Mouse (Mus musculus) T-helper 2 cell (primary cell): ENCODE results near the gene Fam169b.
"Not testable (repeated sequence)": the region's sequence is repeated elsewhere in the genome, so short reads cannot be mapped to it uniquely, and the experiment has no call there.

Experiments
- in situ Hi-C: fragments of 300-600 bp; cut with MboI, MseI; formaldehyde crosslinking; loops from one replicate; pipeline ENCODE4 v1.15.1; 2025; ENCODE audit warnings: high pct_unique_total_duplicates

Fam169b gene

DNA sequence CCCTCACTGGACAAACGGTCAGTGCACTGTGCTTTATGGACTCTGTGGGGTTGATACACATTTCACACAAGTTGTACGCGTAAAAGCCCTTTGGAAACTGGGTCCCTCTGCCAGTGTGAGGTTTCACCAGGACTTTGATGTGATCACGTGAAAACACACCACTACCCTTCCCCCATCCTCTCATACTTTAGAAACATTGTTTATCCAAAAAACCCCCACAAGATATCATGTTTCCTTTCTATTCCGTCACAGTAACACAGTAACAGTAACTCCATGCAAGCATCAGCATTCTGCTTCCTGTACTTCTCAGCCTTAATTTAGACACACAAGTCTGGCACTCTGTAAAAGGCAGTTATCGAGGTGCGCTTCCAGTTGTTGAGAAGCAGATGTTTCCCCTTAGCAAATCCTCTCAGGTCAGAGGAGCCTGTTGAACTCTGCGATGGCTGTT lies 12.2 kb downstream of the Fam169b start:
- in situ Hi-C loops: no loop called here

DNA sequence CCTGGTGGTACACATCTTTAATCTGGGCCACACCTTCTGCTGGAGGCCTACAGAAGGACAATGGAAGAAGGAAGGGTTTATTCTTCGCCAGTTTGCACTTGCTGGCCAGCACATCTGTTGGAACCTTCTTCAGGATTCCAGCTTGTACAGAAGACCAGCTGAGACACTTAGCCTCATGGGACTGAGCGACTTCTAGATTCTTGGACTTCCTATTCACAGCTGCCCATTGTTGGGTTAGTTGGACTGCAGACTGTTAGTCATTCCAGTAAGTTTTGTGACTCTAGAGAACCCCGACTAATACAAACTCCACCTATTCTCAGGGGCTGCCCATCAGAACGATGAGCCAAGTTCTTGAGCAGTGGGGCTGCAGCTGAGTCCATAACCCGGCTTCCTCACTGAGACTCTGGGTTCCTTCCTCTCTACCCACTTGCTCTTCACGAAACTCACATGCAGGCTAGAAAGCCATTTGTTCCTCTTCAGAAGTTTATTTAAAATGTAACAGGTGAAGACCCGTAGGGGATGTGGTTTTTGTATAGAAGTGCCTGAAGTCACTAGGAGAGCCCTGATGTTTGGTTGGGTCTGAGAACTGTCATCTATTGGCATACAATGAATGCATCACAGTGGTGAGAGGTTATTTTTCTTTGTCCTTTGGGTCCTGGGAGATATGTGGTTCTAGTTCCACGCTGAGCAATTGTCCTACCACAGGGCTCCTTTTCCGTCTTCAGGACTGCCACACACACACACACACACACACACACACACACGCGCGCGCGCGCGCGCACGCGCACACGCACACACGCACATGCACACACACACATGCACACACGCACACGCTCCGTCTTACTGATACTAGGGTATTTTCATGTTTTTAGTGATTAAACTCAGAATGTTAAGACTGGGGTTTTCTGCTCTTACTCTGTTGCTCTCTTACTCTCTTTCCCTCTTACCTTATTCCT lies 13.2 kb downstream of the Fam169b start:
- in situ Hi-C loops: no loop called here

DNA sequence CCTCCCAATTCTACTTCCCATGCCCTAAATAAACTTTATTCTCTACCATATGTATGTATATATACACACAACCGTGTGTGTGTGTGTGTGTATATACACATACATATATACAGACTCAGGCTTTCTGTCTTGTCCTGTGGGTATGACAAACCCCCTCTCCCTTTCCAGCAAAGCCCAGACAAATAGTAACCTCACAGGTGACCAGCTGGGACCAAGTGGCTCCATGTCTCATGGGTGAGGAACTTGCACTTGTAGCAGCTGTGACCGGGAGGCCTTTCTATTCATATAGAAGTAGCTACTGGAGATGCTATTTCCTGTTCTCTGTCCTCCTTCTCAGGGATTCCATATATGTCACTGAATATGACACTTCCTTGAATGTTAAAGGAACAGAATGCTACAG lies 13.9 kb downstream of the Fam169b start:
- in situ Hi-C loops: no loop called here

DNA sequence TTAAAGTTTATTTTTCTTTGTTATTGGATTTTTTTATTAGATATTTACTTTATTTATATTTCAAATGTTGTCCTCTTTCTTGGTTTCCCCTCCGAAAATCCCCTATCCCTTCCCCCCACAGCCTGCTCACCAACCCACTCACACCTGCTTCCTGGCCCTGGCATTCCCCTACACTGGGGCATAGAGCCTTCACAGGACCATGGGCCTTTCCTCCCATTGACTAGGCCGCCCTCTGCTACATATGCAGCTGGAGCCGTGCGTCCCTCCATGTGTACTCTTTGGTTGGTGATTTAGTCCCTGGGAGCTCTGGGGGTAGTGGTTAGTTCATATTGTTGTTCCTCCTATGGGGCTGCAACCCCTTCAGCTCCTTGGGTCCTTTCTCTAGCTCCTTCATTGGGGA lies 14.4 kb downstream of the Fam169b start:
- in situ Hi-C loops: not testable (repeated sequence)

DNA sequence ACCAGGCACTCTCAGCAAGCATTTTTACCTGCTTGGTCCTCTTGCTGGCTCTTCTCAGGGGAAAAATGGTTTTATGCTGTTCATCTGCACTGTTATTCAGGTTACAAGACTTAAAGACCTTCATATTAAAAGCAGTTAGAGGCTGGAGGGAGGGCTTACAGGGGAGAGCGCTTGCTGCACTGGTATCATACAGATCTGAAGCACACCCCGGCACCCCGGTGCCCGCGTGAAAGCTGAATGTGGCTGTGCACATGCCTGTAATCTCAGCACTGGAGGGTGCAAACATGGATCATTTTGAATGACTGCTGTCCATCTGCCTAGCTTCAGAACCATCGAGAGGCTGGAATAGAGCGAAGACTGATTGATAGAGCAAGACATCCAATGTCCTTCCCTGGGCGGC lies 15.4 kb downstream of the Fam169b start:
- in situ Hi-C loops: no loop called here

DNA sequence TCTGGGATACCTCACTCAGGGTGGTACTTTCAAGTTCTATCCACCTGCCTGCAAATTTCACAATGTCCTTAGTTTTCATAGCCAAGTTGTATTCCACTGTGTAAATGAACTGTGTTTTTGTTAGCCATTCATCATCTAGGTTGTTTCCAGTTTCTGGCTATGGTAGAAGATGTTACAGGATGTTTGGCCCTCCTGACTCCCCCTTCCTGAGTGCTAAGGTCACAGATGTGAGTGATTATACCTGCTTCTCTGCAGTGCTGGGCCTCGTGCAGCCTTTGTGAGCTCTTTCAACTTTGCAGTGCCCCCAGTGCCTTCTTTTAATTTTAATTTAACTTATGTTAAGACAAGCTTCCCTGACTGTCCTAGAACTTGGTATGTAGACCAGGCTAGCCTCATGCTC lies 18.0 kb downstream of the Fam169b start:
- in situ Hi-C loops: loop anchor here (10.0 kb wide), 1 partner anchor 157 kb away; no protein-coding TSS in a partner anchor

DNA sequence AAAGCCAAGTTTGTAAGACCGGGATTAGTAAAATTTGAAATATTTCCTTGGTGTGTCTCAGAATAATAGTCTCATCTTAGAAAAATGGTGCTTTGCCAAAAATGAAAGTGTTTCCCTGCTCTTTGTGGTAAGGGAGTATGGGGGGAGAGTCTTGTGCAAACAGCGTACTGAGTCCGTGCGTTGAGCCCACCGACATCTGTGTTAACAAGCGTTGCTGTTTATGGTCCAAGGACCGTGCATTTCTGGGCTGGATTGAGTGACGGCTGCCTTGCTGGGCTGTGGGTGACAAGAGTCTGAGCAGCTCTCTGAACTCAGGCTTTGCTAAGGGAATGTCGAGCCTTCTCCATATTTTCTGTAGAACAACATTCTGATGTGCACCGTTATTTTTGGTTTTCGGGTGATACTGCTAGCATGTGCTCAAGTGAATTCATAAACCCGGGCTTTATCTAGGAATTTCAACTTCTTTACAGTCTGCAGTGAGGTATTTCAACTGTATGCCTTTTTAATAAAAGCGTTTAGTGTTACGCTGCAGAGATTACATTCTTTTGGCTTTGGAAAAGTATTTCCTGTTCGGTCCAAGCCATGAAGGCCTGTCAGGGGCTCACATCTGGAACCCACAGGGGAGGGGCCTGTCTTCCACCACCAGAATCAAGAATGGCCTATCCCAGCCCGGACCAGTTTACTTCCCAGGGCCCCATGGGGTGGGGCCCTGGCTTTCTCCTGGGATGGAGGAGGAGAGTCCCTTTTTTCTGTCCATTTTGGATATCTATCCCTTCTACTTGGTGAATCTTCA lies 20.6 kb downstream of the Fam169b start:
- in situ Hi-C loops: loop anchor here (10.0 kb wide), 1 partner anchor 159 kb away; no protein-coding TSS in a partner anchor

DNA sequence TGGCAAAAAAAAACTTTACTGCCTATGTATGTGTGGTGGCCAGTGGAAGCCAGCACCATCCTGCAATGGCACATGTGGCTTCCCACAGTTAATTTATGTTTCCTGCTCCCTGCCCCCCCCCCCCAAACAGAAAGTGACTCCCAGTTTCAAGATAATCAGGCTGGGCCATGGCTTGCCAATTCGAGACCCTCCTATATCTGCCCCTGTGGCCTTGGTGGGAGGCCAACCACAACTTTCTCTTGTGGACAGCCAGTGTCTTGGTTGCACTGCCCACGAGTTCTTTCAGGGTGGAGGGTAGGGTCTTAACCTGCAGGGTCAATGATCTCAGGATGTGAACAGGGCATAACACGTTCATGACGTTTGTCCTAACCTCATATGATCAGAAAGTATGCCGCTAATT lies 22.8 kb downstream of the Fam169b start:
- in situ Hi-C loops: loop anchor here (10.0 kb wide), 1 partner anchor 162 kb away; no protein-coding TSS in a partner anchor

DNA sequence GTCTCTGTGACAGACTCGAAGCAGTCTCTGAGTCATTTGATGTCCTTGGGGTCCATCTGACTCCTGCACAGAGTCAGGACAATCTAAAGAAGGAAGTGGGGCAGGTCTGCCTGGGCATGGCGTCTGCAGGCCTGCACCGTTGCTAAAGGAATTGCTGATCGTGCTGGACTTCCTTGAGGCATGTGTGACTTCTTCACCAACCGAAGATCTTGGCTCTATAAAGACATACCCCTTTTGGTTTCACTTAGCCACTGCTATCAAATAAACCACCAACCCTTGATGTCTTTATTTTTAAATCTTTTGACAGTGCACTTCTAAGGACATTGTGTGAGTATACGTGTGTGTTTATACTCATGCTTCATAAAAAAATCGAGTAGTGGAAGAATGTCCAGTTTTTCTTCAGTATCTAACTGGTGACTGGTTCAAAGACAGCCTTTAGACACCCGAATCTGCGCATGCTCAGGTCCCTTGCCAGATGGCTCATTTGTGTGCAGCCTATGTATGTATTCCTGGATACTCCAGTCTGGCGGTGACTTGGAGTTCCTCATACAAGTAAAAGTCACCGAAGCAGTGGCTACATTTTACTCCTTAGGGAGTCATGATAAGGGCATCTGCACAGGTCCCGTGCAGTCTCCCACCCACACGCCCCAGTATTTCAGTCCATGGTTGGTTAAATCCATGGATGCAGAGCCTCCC lies 24.9 kb downstream of the Fam169b start:
- in situ Hi-C loops: loop anchor here (10.0 kb wide), 1 partner anchor 164 kb away; no protein-coding TSS in a partner anchor

DNA sequence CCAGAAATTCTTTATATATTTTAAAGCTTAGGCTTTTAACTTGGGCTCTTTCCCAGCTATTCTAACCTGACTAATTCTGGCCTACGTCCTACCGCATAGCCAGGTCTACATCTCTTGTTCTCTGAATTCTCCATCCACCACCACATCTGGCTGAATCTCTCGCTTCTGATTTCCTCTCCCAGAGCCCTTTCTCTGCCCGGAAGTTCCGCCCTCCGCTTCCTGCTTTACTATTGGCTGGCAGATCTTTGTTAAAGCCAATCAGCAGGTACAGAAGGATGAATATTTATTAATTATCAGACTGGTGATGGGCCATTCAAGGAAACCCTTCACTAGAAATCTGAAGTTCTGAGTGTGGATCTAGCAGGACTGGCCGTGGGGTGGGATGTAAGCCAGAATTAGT lies 27.5 kb downstream of the Fam169b start:
- in situ Hi-C loops: loop anchor here (10.0 kb wide), 1 partner anchor 496 kb away; no protein-coding TSS in a partner anchor

DNA sequence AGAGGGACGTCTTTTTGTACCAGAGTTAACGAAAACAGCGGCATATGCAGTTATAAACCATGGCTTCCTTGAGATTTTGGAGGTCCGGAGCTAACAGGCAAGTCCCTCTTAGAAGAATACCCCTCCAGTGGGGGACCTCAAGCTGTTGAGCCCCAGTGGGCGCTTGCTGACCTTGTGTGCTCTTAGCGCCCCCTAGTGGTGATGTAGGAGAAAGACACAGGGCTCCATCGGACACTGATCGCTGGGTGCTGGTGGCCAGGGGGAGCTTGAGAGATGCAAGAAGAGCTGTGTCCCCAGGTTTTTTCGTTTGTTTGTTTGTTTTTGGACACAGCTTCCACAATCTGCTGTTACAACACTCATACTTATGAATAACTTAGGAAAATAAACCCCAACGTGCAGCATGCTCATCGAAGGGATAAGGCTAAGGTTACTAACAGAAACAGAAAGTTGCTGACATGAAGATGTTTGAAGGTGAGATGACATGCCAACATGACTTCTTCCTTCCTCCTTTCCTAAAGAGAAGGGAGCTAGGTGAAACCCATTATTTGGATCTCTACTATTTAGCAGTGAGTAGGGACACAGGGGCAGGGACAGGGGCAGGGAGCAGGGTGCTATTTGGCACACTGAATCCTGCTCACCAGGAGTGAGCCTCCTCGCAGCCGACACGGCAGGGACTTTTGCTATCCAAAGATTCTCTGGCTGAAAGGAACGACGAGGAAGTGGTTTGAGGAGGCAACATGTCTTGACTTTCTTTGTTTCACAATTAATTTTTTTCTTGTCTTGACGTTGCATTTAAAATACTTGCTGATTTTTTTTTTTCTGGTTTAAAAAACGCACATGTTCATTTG lies 29.2 kb downstream of the Fam169b start:
- in situ Hi-C loops: loop anchor here (10.0 kb wide), 1 partner anchor 498 kb away; no protein-coding TSS in a partner anchor

DNA sequence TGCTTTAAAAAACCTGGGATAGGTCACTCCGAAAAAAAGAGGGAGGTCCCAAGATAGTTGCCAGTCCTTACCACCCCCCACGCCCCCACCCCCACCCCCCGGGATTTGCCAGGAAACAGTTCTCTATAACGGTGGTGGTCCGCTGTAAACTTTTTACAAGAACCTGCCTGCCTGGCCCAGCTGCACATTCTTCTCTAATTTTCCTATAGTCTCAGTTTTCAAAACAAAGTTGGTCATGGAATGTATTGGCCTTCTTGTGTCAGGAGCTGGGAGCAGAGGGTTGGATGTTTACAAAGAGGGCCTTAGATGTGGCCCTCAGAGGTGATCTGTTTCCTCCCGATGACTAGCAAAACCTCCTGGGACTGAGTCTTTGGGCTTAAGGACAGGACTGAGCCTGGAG lies 30.0 kb downstream of the Fam169b start:
- in situ Hi-C loops: loop anchor here (10.0 kb wide), 1 partner anchor 499 kb away; no protein-coding TSS in a partner anchor

DNA sequence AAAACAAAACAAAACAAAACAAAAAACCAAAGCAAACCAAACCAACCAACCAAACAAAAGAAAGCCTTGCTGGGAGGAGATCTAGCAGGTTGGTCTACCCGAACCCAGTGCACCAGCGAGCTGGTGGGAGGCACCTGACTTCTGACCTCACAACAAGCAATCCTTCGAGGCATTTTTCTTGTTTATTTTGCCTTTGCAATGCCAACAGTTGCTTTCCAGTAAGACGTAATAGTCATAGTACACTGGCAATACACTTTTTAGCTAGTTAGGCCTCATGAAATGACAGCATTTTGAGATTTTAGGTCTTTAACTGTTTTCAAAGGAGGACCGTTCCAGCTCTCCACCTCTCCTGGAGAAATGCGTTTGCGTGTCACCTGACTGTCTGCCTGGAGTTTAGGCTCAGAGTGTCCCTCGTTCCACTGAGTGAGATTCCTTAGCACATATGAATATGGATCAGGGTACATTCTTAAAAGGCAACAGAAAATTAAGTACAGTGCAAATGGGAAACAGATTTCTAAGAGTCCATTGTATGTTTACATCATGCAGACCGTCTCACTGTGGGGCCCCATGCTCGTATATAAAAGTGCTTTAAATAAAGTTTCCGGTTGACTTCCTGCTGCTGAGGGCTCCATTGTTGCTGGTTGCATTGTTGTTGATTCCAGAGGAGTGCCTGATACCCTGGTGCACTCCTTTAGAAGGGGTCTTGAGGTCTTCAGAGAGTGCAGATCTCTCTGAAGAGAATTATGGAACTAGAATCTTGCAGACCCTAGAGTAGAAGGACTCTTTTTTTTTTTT lies 32.3 kb downstream of the Fam169b start:
- in situ Hi-C loops: loop anchor here (10.0 kb wide), 1 partner anchor 501 kb away; no protein-coding TSS in a partner anchor

DNA sequence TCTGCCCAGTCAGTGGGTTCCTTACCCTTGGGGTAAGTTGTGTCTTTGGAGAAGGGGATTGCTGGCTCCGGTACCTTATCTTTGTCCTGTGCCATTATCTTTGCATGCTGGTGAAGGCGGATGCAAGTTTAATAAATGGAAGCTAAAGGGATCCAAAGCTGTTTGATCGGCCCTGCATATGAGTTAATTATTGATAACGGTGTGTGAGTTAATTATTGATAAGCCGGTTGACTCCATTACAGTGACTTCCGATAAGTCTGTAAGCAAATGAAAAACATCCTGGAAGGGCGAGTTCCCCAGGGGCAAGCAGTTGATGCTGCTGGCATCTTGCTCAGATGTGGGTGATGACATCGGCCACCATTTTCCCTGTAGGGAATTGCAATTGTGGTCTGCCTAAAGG lies 33.1 kb downstream of the Fam169b start:
- in situ Hi-C loops: loop anchor here (10.0 kb wide), 1 partner anchor 502 kb away; no protein-coding TSS in a partner anchor

DNA sequence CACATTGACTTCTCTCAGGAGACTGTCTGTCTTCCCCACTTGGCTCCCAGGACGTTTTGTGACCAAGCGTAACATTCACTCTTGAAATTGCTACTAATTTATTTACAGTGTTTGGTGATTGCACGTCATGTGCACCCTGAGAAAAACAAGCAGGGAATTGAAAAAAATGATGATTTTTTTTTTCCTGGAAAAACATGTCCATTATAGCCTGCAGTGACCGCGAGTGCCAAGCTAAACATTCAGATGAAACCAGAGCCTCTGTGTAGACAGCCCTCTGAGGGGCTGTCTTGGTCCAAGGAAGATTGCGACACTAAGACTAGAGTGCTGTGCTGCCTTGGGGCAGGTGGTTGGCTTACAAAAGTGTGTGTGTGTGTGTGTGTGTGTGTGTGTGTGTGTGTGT lies 37.8 kb downstream of the Fam169b start:
- in situ Hi-C loops: no loop called here

DNA sequence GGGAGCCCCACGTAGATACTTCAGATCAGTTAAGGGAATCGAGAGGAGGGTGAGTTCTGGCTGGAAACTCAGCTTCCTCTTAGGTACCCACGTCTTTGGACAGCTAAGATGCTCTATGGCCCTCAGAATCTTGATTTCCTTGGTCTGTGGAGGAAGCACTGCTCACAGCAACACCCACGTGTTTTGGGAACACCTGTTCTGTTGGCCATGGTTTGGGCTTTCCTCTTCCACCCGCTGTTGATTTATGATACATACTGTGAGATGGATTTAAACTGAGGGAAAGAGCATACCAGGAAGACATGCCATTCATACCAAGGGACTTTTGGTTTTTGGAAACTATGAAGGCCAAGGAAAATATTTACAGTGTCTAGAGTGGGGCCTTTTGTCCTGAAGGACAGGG lies 38.8 kb downstream of the Fam169b start:
- in situ Hi-C loops: no loop called here

DNA sequence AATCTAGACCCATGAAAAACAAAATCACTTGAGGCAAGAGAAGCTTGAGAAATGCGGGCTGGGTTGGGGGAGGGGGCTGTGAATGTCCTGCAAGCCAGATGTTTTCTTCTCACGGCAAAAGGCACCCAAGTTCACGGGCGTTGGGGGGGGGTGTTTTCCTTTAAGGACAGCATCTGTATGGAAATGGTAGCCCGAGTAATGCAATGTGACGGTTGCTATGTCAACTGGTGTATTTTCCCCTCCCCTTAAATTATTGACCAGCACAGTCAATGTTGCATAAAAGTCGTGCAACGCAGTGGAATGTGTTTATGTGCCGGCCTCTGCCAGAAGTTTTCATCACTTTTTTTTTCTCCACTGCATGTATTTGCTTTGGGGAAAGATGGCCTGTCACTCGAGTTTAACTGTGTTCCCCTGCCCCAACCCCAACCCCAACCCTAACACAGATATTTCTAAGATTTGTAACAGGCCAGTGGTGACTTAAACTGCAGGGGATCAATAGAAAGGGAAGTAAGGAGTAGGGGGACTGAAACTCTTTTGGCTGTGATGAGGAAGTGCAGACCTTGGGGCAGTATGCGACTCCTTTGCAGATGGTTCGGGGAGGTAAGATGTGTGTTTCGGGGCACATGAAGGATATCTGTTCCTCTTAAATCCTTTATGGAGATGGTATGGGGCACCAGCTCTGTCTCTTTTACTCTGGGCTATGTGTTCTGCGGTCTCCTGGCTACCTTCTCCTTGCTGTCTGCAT lies 39.6 kb downstream of the Fam169b start:
- in situ Hi-C loops: no loop called here

DNA sequence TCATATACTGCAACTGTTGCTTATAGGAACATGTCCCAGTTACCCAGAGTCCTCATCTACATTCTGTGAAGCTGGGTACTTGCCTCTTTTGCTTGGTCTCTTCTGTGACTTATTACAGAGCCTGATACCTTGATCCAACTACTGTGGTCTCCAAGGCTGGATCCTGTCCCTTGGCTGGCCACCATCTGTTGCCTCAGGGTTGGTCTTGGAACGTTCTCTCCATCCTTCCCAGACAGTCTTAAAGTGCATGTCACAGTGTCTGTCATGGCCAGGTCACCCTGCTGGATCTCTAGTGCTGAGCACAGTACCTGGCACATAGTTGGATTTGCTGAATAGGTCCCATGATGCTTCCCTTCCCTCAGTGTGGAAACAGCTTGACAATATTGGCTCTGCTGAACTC lies 40.6 kb downstream of the Fam169b start:
- in situ Hi-C loops: no loop called here

DNA sequence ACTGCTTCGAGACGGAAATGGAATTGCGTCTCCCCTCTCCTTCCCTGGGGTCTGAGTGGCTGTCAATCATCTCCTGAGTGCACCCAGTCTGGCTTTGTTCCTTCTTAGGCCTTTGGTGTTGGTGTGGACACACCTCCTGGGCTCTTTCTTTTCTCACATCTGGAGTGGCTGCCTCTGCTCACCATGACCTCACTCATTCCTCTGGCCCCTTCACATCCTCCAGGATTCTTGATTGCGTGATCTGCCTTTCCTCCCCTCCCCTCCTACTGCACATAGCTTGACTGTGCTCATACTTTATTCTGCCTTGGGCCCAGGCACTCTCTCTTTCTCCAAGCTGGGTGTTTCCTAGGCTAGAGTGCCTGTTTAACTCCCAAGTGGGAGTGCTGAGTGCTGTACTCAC lies 41.4 kb downstream of the Fam169b start:
- in situ Hi-C loops: no loop called here
